Mouse (Mus musculus): Measurements from ENCODE around the gene Mt1.

Gene Mt1

DNA sequence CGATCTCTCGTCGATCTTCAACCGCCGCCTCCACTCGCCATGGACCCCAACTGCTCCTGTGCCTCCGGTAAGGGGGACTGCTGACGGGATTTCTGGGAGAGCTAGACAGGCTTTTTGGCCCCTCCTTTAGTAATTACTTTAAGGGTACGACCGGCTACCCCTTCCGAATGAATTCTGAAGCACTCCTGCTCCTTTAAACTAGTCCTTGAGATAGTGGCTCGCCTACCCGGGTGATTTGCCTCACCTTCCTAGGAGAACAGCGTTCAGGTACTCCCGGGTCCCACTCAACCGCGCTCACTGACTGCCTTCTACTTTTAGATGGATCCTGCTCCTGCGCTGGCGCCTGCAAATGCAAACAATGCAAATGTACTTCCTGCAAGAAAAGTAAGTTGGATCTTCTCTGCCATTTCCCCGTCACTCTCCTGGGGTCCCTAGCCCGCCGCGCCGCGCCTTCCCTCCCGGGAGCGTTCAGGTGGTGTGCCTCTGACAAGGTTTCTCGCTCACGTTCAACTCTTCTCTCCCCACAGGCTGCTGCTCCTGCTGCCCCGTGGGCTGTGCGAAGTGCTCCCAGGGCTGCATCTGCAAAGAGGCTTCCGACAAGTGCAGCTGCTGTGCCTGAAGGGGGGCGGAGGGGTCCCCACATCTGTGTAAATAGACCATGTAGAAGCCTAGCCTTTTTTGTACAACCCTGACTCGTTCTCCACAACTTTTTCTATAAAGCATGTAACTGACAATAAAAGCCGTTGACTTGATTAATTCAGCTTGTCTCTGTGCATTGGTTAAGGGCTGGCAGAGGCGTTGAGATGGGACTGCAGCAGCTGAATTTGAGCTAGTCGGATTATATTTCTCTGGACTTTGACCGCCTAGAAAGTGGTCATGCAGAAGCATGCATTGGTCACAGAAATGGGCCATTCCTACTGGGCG is 5.8 kb upstream of the Mt1 start:
- no peak for DNase-seq (ENCODE audit: extremely low read depth, insufficient read length, low spot score)

- no peak for DNase-seq (ENCODE audit: extremely low read depth, insufficient read length, low spot score)
Observed at GRCm38 (mm10) chr8:94173848-94174403, 5.0 kb upstream of the Mt1 start.

- DNase-seq (ENCODE audit: extremely low read depth, insufficient read length, low spot score): no peak
Observed at GRCm38 (mm10) chr8:94174619-94175213, 4.2 kb upstream of the Mt1 start.

- no peak for DNase-seq (ENCODE audit: extremely low read depth, insufficient read length, low spot score)
Observed at GRCm38 (mm10) chr8:94177716-94178390, 1.0 kb upstream of the Mt1 start.

DNA sequence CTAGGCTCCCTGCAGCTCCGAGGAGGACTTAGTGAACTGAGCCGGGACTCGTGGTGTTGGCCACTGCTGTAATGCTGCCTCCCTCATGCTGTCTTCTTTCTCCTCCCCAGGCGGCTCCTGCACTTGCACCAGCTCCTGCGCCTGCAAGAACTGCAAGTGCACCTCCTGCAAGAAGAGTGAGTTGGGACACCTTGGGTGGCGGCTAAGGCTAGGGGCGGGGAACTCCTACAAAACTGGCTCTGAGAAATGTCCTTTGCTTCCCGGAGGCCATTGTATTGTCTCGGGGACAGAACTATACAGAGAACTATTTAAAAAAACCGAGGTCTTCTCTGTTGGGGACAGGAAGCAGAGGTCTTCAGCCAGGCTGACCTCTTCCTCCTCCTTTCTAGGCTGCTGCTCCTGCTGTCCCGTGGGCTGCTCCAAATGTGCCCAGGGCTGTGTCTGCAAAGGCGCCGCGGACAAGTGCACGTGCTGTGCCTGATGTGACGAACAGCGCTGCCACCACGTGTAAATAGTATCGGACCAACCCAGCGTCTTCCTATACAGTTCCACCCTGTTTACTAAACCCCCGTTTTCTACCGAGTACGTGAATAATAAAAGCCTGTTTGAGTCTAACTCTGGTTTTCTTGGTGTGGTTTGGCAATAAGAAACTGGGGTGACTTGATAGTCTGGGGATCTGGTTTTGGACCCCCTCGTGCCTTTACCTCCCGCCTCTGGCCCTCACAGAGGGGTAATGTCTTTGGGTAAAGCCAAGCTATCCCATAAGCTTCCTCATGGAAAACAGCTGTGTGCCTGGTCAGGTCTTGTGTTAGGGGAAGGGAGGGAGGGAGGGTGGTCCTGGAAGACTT is 1.1 kb downstream of the Mt1 start:
- DNase-seq (ENCODE audit: extremely low read depth, insufficient read length, low spot score): peak; percentile 58

- DNase-seq (ENCODE audit: extremely low read depth, insufficient read length, low spot score): no peak
Observed at GRCm38 (mm10) chr8:94180561-94180908, 1.7 kb downstream of the Mt1 start.

DNA sequence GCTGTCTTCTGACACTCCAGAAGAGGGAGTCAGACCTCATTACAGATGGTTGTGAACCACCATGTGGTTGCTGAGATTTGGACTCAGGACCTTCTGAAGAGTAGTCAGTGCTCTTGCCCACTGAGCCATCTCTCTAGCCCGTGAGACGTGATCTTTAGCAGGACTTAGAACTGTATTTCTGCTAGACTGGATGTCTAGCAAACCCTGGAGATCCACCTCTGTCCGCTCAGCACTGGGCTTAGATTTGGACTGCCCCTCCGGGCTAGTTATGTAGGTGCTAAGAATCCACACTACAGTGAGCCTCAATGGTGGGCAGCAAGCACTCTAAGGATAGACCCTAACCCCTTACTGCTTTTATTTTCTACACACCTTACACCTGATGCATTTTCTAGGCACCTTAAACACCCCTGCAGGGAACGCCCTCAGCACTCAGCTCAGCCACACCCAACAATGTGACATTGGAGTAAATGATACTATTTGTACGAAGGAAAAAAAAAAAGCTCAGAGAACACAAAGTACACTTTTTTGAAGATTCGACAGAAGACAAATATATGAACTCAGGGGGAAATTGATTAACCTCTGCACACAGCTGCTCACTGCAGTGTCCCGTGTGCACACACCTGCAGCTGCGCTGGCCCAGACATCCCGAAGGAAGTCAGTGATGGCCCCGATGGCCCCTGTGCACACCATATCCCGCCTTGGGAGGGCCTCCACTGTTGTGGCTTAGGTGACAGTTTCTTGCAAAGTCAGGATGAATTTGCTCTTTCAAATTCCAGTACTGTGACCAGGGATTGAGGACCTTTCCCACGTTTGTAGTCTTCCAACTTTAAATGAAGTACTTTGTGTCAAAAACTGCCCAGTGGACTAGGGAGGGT is 3.4 kb downstream of the Mt1 start:
- DNase-seq (ENCODE audit: extremely low read depth, insufficient read length, low spot score): no peak

DNA sequence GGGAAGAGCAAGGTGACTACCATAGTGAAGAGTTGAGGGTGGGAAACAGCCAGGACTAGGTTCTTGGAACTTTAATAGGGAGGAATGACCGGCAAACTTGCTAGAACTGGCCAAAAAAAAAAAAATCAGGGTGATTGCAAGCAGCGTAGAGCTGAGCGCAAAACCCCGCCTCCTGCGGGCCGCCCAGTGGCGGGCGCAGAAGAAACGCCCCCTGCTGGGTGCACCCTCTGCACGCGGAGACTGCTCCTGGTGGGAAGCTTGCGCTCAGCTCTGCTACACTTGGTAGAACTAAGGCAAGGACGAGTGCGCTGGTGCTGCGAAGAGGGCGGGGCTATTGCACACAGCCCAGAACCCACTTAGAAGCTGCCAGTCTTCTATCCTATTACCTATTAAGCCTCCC is 4.2 kb downstream of the Mt1 start:
- DNase-seq (ENCODE audit: extremely low read depth, insufficient read length, low spot score): peak; percentile 88

DNA sequence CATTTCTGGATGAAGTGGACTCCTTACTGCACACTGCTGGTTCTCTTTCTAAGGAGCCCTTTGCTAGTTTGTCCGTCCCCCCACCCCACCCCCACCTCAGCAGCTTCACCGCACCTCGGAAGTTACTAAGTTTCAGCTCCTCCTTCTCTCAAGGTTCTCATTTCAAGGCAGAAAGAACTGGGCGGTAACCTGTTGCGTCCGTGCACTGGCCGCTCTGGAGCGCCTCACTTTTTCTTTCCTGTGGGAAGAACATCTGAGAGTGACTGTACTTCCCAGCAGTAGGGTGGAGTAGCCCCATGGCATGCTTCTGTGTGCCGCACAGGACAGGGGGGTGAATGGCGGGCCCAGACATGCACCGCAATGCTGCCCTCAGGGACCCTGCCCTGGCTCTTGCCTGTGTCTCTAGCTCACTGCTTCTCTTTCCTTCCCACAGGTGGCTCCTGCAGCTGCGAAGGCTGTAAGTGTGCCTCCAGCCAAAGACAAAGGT is 5.5 kb downstream of the Mt1 start:
- no peak for DNase-seq (ENCODE audit: extremely low read depth, insufficient read length, low spot score)

GRCm38 (mm10) chr8:94185791-94186190 is 6.9 kb downstream of the Mt1 start:
- no peak for DNase-seq (ENCODE audit: extremely low read depth, insufficient read length, low spot score)

DNA sequence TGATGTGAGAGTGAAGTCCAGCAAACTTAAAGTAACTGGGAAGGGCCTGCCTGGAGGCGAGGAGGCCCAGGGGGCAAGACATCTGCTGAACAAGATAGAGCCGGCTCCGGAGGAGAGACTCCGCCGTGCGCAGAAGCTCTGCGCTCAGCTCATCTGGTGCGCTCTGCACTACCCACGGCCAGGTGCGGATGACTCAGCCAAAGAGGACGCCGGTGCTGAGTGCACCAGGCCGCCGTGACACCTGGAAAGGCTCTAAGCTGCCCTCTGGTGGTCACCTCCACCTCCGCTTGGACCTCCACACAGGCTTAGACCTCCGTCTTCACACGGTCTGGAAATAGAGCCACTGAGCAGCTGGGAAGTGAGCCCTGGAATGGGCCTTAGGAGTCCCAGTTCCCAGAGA is 7.7 kb downstream of the Mt1 start:
- peak; percentile 32 for DNase-seq (ENCODE audit: extremely low read depth, insufficient read length, low spot score)

- no peak for DNase-seq (ENCODE audit: extremely low read depth, insufficient read length, low spot score)
Observed at GRCm38 (mm10) chr8:94187290-94188002, 8.6 kb downstream of the Mt1 start.

DNA sequence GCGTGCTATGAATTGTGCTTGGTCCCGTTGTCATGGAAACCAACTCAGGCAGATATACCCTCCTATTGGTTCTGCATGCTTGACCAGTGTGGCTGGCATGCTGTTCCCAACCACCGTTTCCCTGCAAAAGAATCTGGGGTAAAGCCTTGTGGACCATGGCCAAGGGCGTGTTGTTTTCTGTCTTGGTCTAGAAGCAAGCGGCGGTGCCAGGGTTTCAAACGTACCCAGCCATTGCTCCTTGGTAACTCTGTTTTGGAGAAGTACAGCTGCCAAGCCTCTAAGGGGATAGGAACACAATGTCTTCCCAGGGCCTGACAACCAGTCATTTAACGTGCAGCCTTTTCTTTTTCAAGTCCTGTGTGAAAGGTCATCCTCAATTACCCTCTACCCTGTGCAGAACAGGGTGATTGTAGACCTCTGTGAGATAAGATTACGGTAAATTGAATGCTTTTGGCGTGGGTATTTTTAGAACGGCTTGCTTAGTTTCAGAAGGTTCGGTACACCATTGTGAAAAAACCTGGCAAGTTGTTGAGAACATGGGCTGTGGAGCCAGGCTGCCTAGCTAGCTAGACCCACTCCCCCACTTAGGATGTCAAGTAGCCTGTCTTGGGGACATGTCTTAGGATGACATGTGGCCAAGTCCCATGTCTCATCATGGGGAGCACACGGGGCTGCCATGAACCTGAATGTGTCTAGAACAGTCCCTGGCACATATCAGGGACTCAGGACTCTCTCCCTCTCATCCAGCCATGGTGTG is 10.6 kb downstream of the Mt1 start:
- no peak for DNase-seq (ENCODE audit: extremely low read depth, insufficient read length, low spot score)

- no peak for DNase-seq (ENCODE audit: extremely low read depth, insufficient read length, low spot score)
Observed at GRCm38 (mm10) chr8:94191101-94191691, 12.3 kb downstream of the Mt1 start.

GRCm38 (mm10) chr8:94192926-94193325 is 14.0 kb downstream of the Mt1 start:
- no peak for DNase-seq (ENCODE audit: extremely low read depth, insufficient read length, low spot score)

DNA sequence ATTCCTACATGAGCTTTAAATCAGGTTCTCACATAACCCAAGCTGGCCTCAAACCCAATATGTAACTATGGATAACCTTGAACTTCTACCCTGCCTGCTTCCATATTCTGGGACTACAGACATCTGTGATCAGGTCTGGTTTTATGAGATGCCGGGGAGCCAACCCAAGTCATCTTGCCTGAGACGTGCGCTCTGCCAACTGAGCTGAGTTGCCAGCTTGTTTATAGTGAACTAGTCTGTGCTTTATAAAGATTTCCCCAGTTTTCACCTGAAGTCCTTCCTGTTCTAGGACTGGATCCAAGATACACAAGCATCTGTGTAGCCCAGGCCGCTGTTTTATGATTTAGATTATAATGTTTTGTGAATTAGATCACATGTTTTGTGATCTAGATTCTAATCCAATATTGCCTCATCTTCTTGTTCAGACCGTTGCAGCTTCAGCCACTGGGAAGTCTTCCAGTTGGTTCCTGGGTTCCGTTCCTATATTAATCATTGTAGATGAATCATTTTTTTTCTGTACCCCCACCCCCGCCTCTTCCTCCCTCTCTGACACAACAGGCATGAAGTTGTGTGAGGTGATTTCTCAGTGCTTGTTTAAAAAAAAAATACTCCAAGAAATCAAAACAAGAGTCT is 15.8 kb downstream of the Mt1 start:
- DNase-seq (ENCODE audit: extremely low read depth, insufficient read length, low spot score): peak; percentile 62

- DNase-seq (ENCODE audit: extremely low read depth, insufficient read length, low spot score): peak; percentile 30
Observed at GRCm38 (mm10) chr8:94199202-94199869, 20.5 kb downstream of the Mt1 start.
